Mouse (Mus musculus) left cerebral cortex, postnatal 10 days (tissue): ENCODE results near the gene Arhgap33. TPM values are rescaled to one million over a fixed set of nuclear protein-coding genes. Genes with fewer than 3 reads are reported as not detected.
A peak's percentile ranks its signal among the peaks of the same experiment; 100 is the strongest.

Source experiments
- DNase-seq, 2 experiments: peaks; one replicate each; pipeline ENCODE4 v3.0.0; 2021 to 2022; ENCODE audit warnings: low spot score in 2 of 2, mixed read lengths in 1 of 2; ENCODE audit errors: extremely low spot score in 1 of 2
- intact Hi-C: fragments of 180-260 bp; cut with DNase I; formaldehyde crosslinking; loops from one replicate; pipeline ENCODE4 v1.15.1; 2025
- total RNA-seq, 2 experiments: library from RNA; stranded (reverse); gene quantifications; 2 replicates each; pipeline ENCODE4 v1.2.3; 2021

Gene Arhgap33
- total RNA-seq, 2 experiments from 2014 or later: 259 to 264 TPM

DNA sequence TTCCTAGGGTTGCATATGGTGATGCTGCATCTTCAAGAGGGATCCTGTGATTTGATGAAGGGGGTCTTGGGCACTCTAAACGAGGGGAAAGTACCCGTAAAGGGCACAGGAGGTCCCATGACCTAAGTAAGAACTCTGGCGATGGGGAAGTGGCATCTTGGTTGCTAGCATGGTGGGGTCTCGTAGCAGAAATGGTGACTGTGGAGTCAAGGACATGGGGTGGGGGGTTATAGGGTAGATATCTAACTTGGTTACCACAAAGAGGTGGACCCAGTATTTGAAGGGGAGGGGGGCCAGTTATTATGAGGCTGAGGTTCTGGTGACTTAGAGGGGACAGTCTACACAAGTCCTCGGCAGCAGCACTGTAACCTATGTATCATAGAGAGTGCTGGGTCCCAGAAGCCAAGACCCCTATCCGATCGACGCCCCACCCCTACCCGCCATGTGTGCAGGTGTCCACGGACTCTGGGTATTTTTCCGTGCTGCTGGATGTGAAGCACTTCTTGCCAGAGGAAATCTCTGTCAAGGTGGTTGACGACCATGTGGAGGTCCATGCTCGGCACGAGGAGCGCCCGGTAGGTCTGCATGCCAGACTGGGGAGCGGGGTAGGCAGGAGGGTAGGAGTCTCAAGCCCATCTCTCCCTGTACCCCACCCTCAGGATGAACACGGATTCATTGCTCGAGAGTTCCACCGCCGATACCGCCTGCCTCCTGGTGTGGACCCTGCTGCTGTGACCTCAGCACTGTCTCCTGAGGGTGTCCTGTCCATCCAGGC is 19.1 kb upstream of the Arhgap33 start:
- peak in 1 of 2 experiments; percentile 44 for DNase-seq
- intact Hi-C loops: no loop called here

GRCm38 (mm10) chr7:30553021-30553589 is 18.2 kb upstream of the Arhgap33 start:
- peak in 1 of 2 experiments; percentile 53 for DNase-seq
- intact Hi-C loops: no loop called here

DNA sequence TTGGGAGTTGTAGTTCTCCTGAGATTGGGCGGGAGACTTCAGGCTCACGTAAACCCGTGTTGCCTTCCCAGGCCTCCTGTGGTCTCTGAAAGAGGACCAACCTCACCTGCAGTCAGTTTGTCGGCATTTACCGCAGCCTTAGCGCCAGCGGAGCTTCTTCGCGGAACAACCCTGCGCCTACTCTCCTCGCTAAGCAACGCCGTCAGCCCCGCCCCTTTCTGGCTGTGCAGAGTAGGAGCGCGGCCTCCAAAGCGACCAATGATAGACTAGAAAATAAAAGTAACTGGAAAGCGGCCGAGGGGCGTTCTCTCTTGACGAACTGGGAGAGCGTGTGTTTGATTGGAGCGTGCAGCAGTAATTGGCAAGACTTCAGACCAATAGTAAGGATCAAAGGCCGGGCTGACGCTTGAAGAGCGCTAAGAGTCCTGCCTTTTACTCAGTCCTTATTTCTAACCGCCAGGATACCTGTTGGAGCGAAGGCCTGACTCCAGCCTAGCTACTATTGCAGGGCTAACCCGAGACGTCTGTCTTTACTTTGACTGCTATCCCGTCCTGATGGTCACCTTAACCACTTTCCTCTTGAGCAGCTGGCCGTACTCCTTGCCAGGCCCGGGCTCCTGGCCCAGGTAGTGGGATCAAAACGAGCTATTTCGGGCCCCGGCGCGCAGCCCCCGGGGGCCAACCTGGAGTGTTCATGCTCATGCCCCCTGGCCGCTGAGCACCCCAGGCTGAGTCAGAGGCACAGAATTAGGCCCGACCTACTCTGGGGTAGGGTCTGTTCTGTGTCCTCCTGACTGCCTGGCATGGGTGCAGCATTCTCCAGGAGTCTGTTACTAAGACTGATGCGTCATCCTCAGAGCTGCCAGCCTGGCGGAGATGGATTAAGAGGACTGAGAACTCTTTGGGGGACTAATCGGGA is 17.5 kb upstream of the Arhgap33 start, which contains the start of the genes Hspb6 and Proser3:
Gene Hspb6, plus strand, starts transcription at position 77 of the 919 bp plus-strand sequence.
Gene Proser3, minus strand, starts transcription at position 198 of the 919 bp plus-strand sequence.
- intact Hi-C loops: no loop called here
- peak; percentile 98 for DNase-seq

DNA sequence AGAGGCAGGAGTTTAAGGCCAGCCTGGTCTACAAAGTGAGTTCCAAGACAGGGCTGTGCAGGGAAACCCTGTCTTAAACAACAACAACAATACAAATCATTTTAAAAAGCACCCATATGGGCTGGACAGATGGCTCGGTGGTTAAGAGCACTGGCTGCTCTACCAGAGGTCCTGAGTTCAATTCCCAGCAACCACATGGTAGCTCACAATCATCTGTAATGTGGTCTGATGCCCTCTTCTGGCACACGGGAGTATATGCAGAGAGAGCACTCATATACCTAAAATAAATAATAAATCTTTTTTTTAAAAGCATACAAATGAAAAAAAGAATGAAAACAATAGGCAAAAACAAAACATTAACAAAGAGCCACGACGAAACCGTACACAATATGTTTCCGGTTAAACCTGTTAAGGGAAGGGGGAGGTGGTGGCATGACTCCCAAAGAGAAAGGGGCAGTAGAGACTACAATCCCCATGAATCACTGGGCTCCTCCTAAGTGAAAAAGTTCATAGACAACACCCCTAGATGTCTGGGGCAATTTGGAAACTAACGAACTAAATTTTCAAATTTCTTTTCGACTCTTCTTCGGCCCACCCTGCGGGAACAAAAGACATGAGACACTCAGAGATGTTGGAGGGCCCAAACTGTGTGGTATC is 16.7 kb upstream of the Arhgap33 start:
- peak in 1 of 2 experiments; percentile 47 for DNase-seq
- intact Hi-C loops: no loop called here

DNA sequence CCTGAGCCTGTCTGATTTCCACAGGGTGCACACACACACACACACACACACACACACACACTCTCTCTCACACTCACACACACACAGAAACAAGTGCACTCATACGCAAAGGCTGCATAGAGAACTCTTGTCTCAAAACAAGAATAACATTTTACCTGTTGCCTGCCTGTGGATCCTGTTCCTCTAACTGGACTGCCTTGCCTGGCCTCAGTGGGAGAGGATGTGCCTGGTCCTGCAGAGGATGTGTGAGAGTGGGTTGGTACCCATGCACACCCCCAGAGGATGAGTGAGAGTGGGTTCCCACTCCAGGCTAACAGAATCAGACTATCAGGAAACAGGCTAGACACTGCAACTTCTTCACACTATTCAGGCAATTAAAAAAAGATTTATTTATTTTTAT is 15.7 kb upstream of the Arhgap33 start:
- intact Hi-C loops: no loop called here
- no peak for DNase-seq

GRCm38 (mm10) chr7:30549880-30550279 is 15.0 kb upstream of the Arhgap33 start:
- DNase-seq: no peak
- intact Hi-C loops: no loop called here

GRCm38 (mm10) chr7:30544327-30544726 is 9.5 kb upstream of the Arhgap33 start:
- intact Hi-C loops: no loop called here
- no peak for DNase-seq

DNA sequence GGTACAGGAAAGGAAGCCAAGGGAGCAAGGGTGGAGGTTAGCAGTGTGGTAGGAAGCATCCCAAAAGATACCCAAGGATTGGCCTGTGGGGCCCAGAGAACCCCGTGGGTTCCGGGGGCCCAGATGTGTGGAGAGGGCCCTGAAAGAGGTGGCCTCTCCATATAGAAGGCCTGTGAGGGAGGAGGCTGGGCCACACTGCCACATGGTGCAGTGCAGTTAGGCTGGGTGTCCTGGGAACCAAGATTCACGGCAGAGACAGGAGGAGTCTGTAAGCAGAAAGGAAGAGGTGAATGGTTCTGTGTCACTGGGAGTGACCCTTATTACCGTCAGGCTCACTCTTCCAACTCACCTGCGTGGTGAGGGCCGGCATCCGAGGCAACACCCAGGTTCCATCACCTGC is 5.7 kb upstream of the Arhgap33 start:
- intact Hi-C loops: no loop called here

GRCm38 (mm10) chr7:30533941-30534632 is 773 bp downstream of the Arhgap33 start:
- peak in 1 of 2 experiments; percentile 65 for DNase-seq
- intact Hi-C loops: loop anchor here (5.0 kb wide), 2 partner anchors 47 to 87 kb away; partner anchors contain the start of gene Aplp1

More for the DNA sequence above, 5.7 kb upstream of the Arhgap33 start:
- no peak for DNase-seq

GRCm38 (mm10) chr7:30532931-30533330 is 1.9 kb downstream of the Arhgap33 start:
- DNase-seq: peak in 1 of 2 experiments; percentile 73
- intact Hi-C loops: loop anchor here (5.0 kb wide), 2 partner anchors 46 to 86 kb away; partner anchors contain the start of gene Aplp1

DNA sequence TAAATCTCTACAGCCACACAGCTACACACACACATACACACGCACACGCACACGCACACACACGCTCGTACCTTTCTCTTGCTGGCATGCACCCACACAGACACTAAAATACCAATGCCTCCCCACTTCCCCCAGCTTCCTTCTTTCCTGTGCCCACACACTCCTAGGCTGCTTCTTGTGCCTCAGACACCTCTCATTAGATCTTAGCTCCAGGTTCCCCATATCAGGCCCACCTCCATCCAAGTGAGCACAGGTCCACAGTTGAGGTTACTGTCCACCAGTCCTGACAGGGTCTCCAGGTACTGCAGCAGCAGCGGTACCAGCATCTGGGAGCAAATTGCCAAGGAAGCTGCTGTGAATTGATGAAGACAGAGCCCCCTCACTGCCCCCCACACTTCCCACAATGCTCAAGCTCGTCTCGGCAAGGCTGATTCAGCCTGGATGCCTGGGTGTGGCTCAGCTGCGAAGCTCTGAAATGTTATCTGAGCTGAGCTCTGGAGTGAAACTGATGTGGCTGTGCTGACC is 3.5 kb downstream of the Arhgap33 start:
- DNase-seq: no peak

GRCm38 (mm10) chr7:30526981-30527380 is 7.9 kb downstream of the Arhgap33 start:
- no peak for DNase-seq
- intact Hi-C loops: no loop called here

More for the DNA sequence above, 3.5 kb downstream of the Arhgap33 start:
- intact Hi-C loops: loop anchor here (5.0 kb wide), 2 partner anchors 44 to 84 kb away; partner anchors contain the start of gene Aplp1

DNA sequence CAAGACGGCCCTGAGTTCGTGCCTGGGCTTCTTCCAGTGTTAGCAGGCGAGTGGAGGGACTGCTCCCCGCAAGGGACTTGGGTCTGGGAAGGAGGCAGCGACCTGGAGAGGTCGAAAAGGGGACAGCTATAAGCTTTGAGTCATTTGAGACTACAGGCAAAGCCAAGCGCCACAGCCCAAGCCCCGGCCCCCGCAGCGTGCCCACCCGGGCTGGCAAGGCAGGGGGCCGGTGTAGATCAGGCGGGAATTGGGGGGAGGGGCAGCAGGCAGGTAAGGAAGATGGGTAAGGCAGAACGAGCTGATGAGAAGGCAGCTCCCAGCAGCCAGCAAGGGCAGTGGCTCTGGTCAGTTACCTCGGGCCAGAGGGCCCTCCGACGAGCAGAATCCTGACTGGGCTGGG is 8.5 kb downstream of the Arhgap33 start:
- DNase-seq: no peak
- intact Hi-C loops: no loop called here

- DNase-seq: no peak
- intact Hi-C loops: no loop called here
Measured at GRCm38 (mm10) chr7:30525954-30526353, 8.9 kb downstream of the Arhgap33 start.

- DNase-seq: no peak
- intact Hi-C loops: no loop called here
Measured at GRCm38 (mm10) chr7:30524487-30524886, 10.4 kb downstream of the Arhgap33 start.

DNA sequence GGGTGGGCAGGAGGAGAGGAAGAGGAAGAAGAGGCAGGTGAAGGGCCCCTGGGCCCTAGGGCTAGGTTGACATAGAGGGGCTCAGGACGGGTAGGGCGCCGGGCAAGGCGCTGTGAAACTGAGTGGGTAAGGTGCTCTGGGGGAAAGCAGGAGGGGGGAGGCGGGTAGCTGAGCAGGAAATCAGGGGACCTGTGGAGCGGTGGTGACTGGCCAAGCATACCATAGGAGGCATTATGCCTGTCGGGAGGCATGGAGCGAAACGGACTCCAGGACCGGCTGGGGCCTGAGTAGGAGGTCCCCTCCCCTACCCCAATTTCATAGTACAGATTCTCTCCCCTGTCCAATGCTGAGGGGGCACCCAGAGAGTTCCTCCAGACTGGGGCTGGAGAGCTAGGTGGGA is 12.0 kb downstream of the Arhgap33 start:
- intact Hi-C loops: no loop called here
- no peak for DNase-seq

- no peak for DNase-seq
- intact Hi-C loops: no loop called here
Measured at GRCm38 (mm10) chr7:30520856-30521255, 14.0 kb downstream of the Arhgap33 start.

DNA sequence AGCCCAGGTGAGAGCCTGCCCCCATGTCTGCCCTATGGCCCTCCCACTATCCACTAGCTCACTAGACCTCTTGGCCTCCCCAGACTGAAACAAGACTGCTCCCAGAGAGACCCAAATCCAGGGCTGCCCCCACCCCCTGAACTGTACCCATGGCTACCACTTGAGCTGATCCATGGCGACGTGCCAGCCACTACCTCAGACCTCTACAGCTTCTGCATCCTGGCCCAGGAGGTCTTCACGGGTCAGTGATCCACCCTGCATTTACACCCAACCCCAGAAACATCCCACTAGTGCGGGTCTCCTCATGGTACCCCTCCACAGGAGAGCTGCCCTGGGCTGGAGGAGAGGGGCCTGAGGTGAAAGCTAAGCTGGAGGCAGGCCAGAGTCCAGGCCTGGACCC is 14.5 kb downstream of the Arhgap33 start:
- peak in 1 of 2 experiments; percentile 60 for DNase-seq

More for the DNA sequence above, 14.5 kb downstream of the Arhgap33 start:
- intact Hi-C loops: no loop called here
